Mouse (Mus musculus): Measurements from ENCODE around the gene Itga9.

Itga9 gene

DNA sequence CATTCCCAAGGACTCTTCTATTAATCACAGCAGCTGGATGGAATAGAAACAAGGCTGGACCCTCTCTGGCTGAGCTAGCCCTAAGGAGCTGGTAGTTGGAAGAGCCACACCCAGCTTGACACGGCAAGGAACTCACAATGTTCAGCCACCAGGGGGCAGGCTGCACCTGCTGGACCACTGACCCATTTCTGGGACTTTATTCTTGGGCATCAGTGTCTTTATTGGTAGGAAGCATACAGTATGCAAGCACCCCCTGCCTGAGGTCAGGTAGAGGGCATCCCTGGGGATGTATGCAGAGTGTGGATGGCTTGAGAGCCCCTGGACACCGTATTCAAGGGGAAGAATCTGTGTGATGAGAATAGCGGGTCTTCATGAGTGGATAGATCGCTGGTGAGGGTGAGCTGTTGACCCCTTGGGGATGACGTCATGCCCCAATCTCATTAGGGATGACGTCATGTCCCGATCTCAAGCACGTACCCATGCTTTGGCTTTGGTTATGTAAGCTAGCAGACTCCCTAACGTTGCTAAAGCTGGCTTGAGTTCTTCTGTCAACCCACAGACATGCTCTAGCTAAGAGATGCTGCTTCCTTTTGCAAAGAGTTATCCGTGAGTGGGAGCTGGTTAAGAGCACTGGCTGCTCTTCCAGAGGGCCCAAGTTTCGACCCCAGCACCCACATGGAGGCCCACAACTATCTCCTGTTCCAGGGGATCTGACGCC, 314.5 kb downstream of the Itga9 start:
- DNase-seq (ENCODE audit: low spot score in 2 of 2): peak; percentile 73 to 86

DNA sequence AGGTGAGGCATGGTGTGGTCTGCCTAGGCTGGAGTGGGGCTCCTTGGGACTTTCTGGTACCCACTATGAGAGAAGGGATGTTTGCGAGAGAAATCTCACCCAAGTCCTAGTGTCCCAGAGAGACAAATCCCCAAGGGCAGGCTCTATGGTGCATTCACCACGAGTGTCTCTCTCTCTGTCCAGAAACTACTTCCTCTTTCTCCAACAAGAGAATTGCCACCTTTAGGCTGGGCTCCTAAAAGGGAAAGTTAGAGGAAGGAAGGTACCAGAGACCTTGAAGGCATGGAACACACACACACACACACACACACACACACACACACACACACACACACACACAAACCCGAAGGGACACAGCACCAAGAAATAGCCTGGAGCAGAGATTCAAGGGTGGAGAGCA, 315.4 kb downstream of the Itga9 start:
- no peak for DNase-seq (ENCODE audit: low spot score in 2 of 2)

GRCm38 (mm10) chr9:118924554-118925085, 318.1 kb downstream of the Itga9 start:
- no peak for DNase-seq (ENCODE audit: low spot score in 2 of 2)

DNA sequence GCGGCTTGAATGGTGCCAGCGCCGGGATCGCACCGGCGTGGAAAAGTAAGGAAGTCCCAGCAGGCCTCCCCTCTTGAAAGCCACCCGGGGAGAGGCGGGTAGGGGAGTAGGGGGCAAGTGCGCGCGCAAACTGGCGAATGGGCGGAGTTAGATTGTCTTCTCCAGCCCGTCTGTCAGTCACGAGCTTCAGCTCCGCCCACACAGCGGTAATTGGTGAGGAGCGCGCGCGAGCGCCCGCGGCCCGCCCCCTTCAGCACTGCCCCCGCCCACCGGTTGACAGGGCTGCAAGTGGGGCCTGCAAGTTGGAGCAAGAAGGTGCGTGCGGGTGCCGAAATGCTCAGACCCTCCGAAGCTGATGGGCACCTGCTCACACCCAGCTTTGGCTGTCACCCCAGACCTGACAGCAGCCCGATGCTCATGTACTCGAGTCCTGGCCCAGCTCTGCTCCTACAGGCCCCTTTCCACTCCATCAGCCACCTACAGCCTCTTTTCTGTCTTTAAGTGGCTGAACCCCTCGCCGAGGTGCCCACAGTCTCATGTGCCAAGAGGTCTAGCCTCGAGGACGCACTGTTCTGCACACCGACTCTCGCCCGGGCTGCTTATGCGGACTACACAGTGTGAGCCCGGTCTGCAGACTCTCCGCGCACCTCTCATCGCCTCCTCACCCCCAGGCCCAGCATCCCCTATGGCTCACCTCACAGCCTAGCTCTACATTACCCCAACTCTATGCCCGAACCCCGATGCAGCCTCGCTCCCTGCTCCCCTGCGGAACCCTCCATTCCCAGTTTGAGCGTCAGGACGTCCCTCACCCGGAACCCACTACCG, 319.0 kb downstream of the Itga9 start:
- DNase-seq (ENCODE audit: low spot score in 2 of 2): peak; percentile 94

DNA sequence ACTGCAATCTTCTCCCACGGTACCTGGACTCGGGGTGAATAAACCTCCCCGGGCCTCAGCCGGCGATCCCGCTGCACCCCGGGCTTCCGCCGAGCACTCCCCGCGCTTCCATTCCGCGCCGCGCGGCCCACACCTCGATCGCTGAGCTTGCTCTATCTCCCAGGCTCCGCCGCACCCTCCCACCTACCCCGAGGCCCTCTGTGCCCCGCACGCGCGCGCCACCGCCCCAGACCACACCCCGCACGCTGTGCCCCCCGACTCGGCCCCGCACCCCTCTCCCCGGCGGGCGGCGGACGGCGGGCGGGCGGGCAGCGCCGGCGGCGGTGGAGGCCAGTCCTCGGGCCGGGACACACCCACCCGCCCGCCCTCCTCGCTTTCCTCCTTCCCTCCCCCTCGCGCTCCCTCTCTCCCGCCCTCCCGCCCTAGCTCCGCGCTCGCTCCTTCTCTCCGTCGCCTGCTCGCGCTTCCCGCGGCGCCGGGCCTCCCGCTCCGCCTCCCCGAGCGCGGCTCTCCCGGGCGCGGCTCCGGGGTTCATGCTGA, 319.7 kb downstream of the Itga9 start, which contains the start of gene Ctdspl:
Gene Ctdspl, plus strand, starts transcription at position 343 of the 540 bp plus-strand sequence.
- peak; percentile 57 to 66 for DNase-seq (ENCODE audit: low spot score in 2 of 2)

DNA sequence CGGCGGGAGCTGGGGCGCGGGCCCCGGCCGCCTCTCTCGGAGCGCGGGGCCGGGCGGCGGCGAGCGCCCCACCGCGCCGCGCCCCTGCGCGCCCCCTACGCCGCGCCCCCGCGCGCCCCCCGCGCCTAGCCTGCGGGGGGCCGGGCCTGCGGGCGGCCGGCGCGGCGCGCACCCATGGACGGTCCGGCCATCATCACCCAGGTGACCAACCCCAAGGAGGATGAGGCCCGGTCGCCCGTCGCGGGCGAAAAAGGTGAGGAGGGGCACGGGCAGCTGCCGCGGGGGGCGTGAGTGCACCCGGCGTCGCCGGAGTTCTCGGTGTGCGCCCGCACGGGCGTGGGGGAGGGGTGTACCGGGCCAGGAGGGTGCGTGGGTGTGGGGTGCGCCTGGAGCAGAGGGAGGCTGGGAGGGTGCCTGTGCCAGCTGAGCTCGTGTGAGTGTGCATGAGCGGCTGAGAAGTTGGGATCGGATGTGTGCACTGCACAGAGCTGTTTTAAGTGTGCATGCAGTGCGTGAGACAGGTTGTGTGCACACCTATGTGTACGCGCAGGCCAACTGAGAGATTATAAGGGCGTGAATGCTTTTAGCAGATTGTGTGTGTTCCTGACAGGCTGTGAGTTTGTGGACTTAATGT, 320.3 kb downstream of the Itga9 start:
- peak; percentile 71 to 74 for DNase-seq (ENCODE audit: low spot score in 2 of 2)

- peak; percentile 40 to 51 for DNase-seq (ENCODE audit: low spot score in 2 of 2)
Measured at GRCm38 (mm10) chr9:118927501-118927900, 321.0 kb downstream of the Itga9 start.

GRCm38 (mm10) chr9:118928007-118928406, 321.5 kb downstream of the Itga9 start:
- no peak for DNase-seq (ENCODE audit: low spot score in 2 of 2)

DNA sequence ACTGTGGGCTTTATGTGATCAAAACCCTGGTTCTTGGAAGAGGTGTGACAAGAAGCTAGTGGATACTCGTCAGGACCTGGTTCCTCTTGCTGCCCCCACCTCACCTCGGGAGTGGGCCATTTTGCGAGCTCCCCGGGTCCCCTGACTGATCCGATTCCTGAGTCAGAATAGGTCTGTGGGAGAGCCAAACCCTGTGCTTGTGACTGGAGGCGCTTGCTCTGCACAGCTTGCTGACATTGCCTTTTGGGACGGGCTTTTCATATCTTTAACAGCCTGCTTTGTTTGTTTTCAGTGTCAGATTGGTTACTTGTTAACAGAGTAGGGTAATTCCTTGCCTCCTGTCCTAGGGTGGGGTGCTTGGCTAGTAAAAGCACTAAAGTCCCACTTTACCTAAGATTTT, 322.2 kb downstream of the Itga9 start:
- no peak for DNase-seq (ENCODE audit: low spot score in 2 of 2)

DNA sequence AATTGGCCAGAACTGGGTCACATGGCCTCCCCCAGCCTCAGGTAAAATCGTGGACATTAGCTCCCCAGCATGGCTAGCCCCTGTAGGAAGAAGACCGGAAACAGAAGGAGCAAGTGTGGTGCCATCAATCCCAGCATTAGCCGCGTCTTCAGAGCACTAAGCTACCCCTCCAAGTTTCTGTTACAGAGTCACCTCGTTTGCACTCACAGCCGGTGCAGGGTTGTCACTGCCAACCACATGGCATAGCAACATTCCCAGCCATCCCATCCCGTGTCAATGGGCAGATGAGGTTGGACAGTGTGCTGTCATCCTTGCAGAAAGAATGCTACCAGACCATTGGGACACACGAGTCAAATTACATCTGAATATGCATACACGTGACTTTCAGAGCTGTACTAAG, 324.1 kb downstream of the Itga9 start:
- no peak for DNase-seq (ENCODE audit: low spot score in 2 of 2)

- DNase-seq (ENCODE audit: low spot score in 2 of 2): no peak
Measured at GRCm38 (mm10) chr9:118933800-118934199, 327.3 kb downstream of the Itga9 start.

GRCm38 (mm10) chr9:118934319-118934718, 327.8 kb downstream of the Itga9 start:
- no peak for DNase-seq (ENCODE audit: low spot score in 2 of 2)

DNA sequence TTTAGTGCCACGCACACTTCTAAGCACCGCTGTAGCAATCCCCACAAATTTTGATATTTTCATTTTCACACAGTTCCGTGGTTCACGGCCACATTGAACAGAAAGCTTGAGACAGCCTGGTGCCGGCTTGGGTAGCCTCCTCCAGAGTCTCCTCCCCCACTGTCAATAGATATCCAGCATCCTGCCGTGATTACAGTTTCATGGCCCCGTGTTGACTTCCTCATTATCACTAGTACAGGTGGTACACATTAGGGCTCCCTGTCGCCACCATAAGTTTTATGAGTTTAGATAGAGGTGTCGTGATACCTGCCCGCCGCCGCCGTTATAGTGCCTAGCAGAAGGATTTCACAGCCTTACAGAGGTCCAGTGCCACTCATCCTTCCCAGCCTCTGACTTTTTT, 328.6 kb downstream of the Itga9 start:
- no peak for DNase-seq (ENCODE audit: low spot score in 2 of 2)

DNA sequence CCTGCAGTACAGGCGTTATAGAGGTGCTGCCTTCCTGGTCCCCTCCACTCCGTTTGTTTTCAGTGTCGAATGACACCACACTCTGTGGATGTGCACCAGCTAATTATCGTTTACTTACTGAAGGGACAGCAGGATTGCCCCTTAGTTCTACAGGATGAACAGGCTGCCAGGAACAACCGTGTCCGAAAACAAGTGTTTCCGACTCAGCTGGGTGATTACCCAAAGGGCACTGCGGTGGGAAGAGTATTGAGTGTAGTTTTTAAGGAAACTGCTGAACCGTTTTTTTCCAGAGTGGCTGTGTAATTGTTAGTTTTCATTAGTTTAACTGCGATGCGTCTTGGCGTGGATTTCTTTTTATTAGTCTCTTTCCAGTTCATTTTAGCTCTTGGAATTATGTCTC, 329.6 kb downstream of the Itga9 start:
- DNase-seq (ENCODE audit: low spot score in 2 of 2): no peak

DNA sequence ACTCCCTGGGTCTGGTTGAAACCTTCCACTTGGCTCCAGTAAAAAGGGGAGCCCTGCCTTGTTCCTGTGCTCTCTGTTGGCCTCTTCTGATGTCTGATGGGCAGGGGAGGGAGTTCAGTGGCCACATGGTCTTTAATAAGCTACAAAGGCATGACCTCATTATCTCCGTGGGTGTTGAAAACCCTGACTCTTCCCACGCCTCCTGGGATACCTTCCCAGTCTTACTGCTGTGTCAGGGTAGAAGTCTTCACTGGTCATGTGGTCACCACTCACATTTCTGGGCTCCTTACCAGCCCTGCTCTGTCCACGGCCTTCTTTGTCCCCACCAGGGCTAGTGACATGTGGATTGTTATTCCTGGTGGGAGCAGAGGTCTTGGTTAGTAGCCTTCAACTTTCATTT, 331.0 kb downstream of the Itga9 start:
- no peak for DNase-seq (ENCODE audit: low spot score in 2 of 2)

DNA sequence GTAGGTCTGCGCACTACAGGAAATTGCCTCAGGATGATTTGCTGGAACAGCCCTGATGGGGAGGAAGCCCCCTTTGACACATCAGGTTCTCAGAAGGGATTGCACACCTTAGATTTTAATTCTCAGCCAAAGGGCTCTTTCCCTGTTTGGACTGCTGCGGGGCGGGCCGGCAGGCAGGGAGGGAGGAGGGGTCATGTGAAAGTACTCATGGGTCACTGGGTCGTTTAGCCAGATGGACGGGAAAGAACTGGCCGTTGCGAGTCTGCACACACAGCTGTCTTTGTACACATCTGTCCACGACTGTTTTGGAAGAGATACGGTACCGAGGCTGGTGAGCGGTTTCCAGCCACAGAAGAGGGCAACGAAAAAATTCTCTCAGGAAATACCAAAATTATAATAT, 332.9 kb downstream of the Itga9 start:
- no peak for DNase-seq (ENCODE audit: low spot score in 2 of 2)

DNA sequence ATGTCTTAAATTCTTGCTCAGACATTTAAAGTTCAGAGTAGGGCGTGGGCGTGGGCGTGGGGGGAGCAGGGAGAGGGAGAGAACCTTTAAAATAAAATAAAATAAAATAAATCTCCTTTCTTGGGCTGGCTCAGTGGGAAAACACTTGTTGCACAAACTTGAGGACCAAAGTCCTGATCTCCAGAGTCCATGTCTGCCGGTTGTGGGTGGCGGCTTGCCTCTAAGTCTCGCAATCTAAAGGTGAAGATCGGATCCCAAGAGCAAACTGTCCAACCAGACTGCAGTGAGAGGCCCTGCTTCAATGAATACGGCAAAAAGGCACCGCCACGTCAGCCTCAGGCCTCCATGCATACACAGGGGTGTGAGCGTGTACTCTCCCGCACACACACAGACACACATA, 333.3 kb downstream of the Itga9 start:
- no peak for DNase-seq (ENCODE audit: low spot score in 2 of 2)

GRCm38 (mm10) chr9:118940591-118941207, 334.2 kb downstream of the Itga9 start:
- no peak for DNase-seq (ENCODE audit: low spot score in 2 of 2)

- DNase-seq (ENCODE audit: low spot score in 2 of 2): no peak
Measured at GRCm38 (mm10) chr9:118942030-118942429, 335.5 kb downstream of the Itga9 start.

DNA sequence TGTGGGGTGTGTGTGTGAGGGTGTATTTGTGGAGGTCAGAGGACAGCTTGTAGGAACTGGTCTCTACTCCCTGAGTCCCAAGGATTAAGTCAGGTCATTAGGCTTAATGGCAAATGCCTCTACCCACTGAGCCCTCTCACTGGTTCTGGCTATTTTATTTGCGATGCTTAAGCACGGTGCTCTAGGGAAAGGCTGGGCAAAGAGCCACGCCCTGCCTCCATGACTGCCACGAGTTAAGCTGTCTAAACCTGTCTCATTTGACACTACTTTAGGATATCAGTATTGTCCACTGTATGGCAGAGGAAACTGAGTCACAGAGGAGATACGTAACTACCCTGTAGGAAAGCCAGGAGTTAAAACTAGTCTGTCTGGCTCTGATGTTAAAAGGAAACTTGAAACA, 337.5 kb downstream of the Itga9 start:
- no peak for DNase-seq (ENCODE audit: low spot score in 2 of 2)

DNA sequence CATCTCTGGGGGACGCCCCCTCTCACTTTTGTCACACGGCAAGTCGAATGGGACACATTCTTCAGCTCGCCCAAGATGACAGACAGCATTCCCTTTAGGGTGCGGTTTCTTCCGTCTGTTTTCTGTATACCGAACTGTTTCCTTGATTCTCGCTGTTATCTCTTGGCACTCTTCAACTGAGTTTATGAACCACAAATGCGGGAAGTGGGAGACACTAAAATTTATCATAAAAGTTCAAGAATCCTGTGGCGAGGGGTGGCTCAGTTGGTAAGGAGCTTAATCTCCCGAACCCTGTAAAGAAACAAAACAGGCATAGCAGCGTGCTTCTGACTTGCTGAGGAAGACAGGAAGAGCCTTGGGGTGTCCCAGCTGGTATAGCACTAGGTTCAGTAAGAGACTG, 337.9 kb downstream of the Itga9 start:
- no peak for DNase-seq (ENCODE audit: low spot score in 2 of 2)

- DNase-seq (ENCODE audit: low spot score in 2 of 2): no peak
Measured at GRCm38 (mm10) chr9:118948486-118948885, 342.0 kb downstream of the Itga9 start.
